Mouse (Mus musculus): ENCODE results near the gene Lrp11.
"Not testable (repeated sequence)": the region's sequence is repeated elsewhere in the genome, so short reads cannot be mapped to it uniquely, and the experiment has no call there.

The Lrp11 gene

GRCm38 (mm10) chr10:7589592-7590233, at the start of gene Lrp11:
Lrp11 (plus strand) TSS chr10:7589800.
- in situ Hi-C loops (cut with MboI, MseI) = loop anchor here (5.0 to 25.0 kb wide), 4 partner anchors 362 to 702 kb away; partner anchors contain the start of gene Cnksr3 (in 1 of the 2)

- in situ Hi-C loops (cut with MboI, MseI) = loop anchor here (5.0 to 25.0 kb wide), 3 partner anchors 81 to 691 kb away; no protein-coding TSS in a partner anchor
Observed at GRCm38 (mm10) chr10:7578002-7578401, 11.6 kb upstream of the Lrp11 start.

- in situ Hi-C loops (cut with MboI, MseI) = loop anchor here in 1 of 2 experiments (25.0 kb wide), 2 partner anchors 594 to 694 kb away; no protein-coding TSS in a partner anchor
Observed at GRCm38 (mm10) chr10:7581401-7581800, 8.2 kb upstream of the Lrp11 start.

- in situ Hi-C loops (cut with MboI, MseI) = loop anchor here in 1 of 2 experiments (25.0 kb wide), 2 partner anchors 595 to 695 kb away; no protein-coding TSS in a partner anchor
Observed at GRCm38 (mm10) chr10:7582157-7582890, 7.3 kb upstream of the Lrp11 start.

GRCm38 (mm10) chr10:7582891-7583557, 6.6 kb upstream of the Lrp11 start:
- in situ Hi-C loops (cut with MboI, MseI) = loop anchor here in 1 of 2 experiments (25.0 kb wide), 2 partner anchors 596 to 696 kb away; no protein-coding TSS in a partner anchor

GRCm38 (mm10) chr10:7586771-7587170, 2.8 kb upstream of the Lrp11 start:
- in situ Hi-C loops (cut with MboI, MseI) = loop anchor here (5.0 to 25.0 kb wide), 4 partner anchors 359 to 699 kb away; partner anchors contain the start of gene Cnksr3 (in 1 of the 2)

GRCm38 (mm10) chr10:7590234-7590689, 662 bp downstream of the Lrp11 start:
- in situ Hi-C loops (cut with MboI, MseI) = loop anchor here in 1 of 2 experiments (25.0 kb wide), 2 partner anchors 603 to 703 kb away; no protein-coding TSS in a partner anchor

GRCm38 (mm10) chr10:7590792-7591191, 1.2 kb downstream of the Lrp11 start:
- in situ Hi-C loops (cut with MboI, MseI) = loop anchor here in 1 of 2 experiments (25.0 kb wide), 2 partner anchors 603 to 703 kb away; no protein-coding TSS in a partner anchor

- in situ Hi-C loops (cut with MboI, MseI) = loop anchor here in 1 of 2 experiments (25.0 kb wide), 2 partner anchors 607 to 707 kb away; no protein-coding TSS in a partner anchor
Observed at GRCm38 (mm10) chr10:7594797-7595196, 5.2 kb downstream of the Lrp11 start.

GRCm38 (mm10) chr10:7596251-7596650, 6.7 kb downstream of the Lrp11 start:
- in situ Hi-C loops (cut with MboI, MseI) = loop anchor here in 1 of 2 experiments (25.0 kb wide), 2 partner anchors 609 to 709 kb away; no protein-coding TSS in a partner anchor

GRCm38 (mm10) chr10:7598177-7598576, 8.6 kb downstream of the Lrp11 start:
- in situ Hi-C loops (cut with MboI, MseI) = loop anchor here in 1 of 2 experiments (25.0 kb wide), 2 partner anchors 611 to 711 kb away; no protein-coding TSS in a partner anchor

- in situ Hi-C loops (cut with MboI, MseI) = loop anchor here (5.0 kb wide), 4 partner anchors 128 to 268 kb away; partner anchors contain the start of gene Ulbp1 (in 1 of the 2)
Observed at GRCm38 (mm10) chr10:7600647-7601046, 11.0 kb downstream of the Lrp11 start.

- in situ Hi-C loops (cut with MboI, MseI) = no loop called here
Observed at GRCm38 (mm10) chr10:7605168-7605567, 15.6 kb downstream of the Lrp11 start.

- in situ Hi-C loops (cut with MboI, MseI) = no loop called here
Observed at GRCm38 (mm10) chr10:7606437-7606836, 16.8 kb downstream of the Lrp11 start.

GRCm38 (mm10) chr10:7608611-7609010, 19.0 kb downstream of the Lrp11 start:
- in situ Hi-C loops (cut with MboI, MseI) = no loop called here

GRCm38 (mm10) chr10:7611647-7612046, 22.0 kb downstream of the Lrp11 start:
- in situ Hi-C loops (cut with MboI, MseI) = no loop called here

GRCm38 (mm10) chr10:7612210-7612609, 22.6 kb downstream of the Lrp11 start:
- in situ Hi-C loops (cut with MboI, MseI) = not testable (repeated sequence)

GRCm38 (mm10) chr10:7614834-7615233, 25.2 kb downstream of the Lrp11 start:
- in situ Hi-C loops (cut with MboI, MseI) = no loop called here

- in situ Hi-C loops (cut with MboI, MseI) = not testable (repeated sequence)
Observed at GRCm38 (mm10) chr10:7617146-7617545, 27.5 kb downstream of the Lrp11 start.

GRCm38 (mm10) chr10:7617556-7617955, 28.0 kb downstream of the Lrp11 start:
- in situ Hi-C loops (cut with MboI, MseI) = not testable (repeated sequence)

- in situ Hi-C loops (cut with MboI, MseI) = no loop called here
Observed at GRCm38 (mm10) chr10:7619821-7620241, 30.2 kb downstream of the Lrp11 start.

Measured in T-helper 17 cell (primary cell).